Mouse (Mus musculus) stomach, embryonic 16.5 days (tissue): ENCODE results near the gene Kdm8. TPM values are rescaled to one million over a fixed set of nuclear protein-coding genes. Genes with fewer than 3 reads are reported as not detected.

ENCODE experiments used
- ATAC-seq: fragments of 200-750 bp; cut with Nextera tagmentation; 2 replicates; pipeline ENCODE4 v1.8.0; 2017; ENCODE audit warnings: moderate number of reproducible peaks, moderate TSS enrichment; ENCODE audit not compliant: insufficient read depth, low FRiP score
- H3K27ac ChIP-seq: fragments of 300-500 bp; sonication (generic); 2 replicates; pipeline ENCODE4 v1.5.1; 2014; ENCODE audit warnings: low read length
- H3K27me3 ChIP-seq: fragments of 300-500 bp; sonication (generic); 2 replicates; pipeline ENCODE4 v1.6.1; 2014; ENCODE audit warnings: low read length, control low read depth, mixed read lengths; ENCODE audit not compliant: control insufficient read depth, insufficient read depth
- H3K36me3 ChIP-seq: fragments of 300-500 bp; sonication (generic); 2 replicates; pipeline ENCODE4 v1.6.1; 2014; ENCODE audit warnings: low read length; ENCODE audit not compliant: control insufficient read depth, insufficient read depth
- H3K4me1 ChIP-seq: fragments of 300-500 bp; sonication (generic); 2 replicates; pipeline ENCODE4 v1.6.1; 2014; ENCODE audit warnings: low read length, control low read depth, mixed read lengths; ENCODE audit not compliant: control insufficient read depth, insufficient read depth
- H3K4me2 ChIP-seq: fragments of 300-500 bp; sonication (generic); 2 replicates; pipeline ENCODE4 v1.6.1; 2014; ENCODE audit warnings: low read depth, low read length, mixed read lengths
- H3K4me3 ChIP-seq: fragments of 300-500 bp; sonication (generic); replicated peaks from 2 replicates; pipeline ENCODE4 v1.5.1; 2014; ENCODE audit warnings: mild to moderate bottlenecking, low read length
- H3K9ac ChIP-seq: fragments of 300-500 bp; sonication (generic); 2 replicates; pipeline ENCODE4 v1.6.1; 2014; ENCODE audit warnings: low read length
- H3K9me3 ChIP-seq: fragments of 300-500 bp; sonication (generic); replicated peaks from 2 replicates; pipeline ENCODE4 v1.6.1; 2016; ENCODE audit warnings: low read length, control low read depth; ENCODE audit not compliant: control insufficient read depth
- WGBS: fragments of 180-500 bp; shearing (Covaris S2); extraction: QIAGEN DNeasy Blood & Tissue Kit; methylation state at CpG from one replicate; pipeline ENCODE4 v1.1.7; 2014; 5-methylcytosine and 5-hydroxymethylcytosine counted together
- polyA plus RNA-seq: library from polyadenylated mRNA; unstranded; fragments of >200 nt; fragmentation: Nextera tagmentation; extraction: Ambion mirVana; gene quantifications from 2 replicates; pipeline ENCODE4 v1.2.1, GENCODE M21; 2015

The Kdm8 gene
- polyA plus RNA-seq, 1 experiment from 2014 or later = 8.7 TPM

GRCm38 (mm10) chr7:125442323-125442722, 2.2 kb upstream of the Kdm8 start:
- Histone ChIP-seq H3K36me3 (no peaks in the 10 kb centered on the region), H3K4me3 (no peak overlapping the region), H3K9me3 (0 out of 2 replicates have a peak, but pooled peaks cover 3% of the 10 kb centered on the region), H3K9ac (no peak overlapping the region), H3K4me2 (no peak overlapping the region), H3K4me1 (peaks cover 15% of the 10 kb centered on the region), H3K27ac (no peak overlapping the region), H3K27me3 (no peaks in the 10 kb centered on the region)
- no peak for ATAC-seq
- 60% methylated on average over 4 of the region's 4 CpGs for WGBS

- Histone ChIP-seq H3K4me2 (peak overlapping the region; percentile 93), H3K27me3 (no peaks in the 10 kb centered on the region), H3K9ac (peak overlapping the region; percentile 88), H3K36me3 (no peaks in the 10 kb centered on the region), H3K4me3 (peak overlapping the region; percentile 69), H3K9me3 (0 out of 2 replicates have a peak, but pooled peaks cover 2% of the 10 kb centered on the region), H3K27ac (peak overlapping the region; percentile 98), H3K4me1 (peaks cover 15% of the 10 kb centered on the region)
- peak; percentile 11; the same call in 1 of the 2 replicates for ATAC-seq
- 16% methylated on average over 10 of the region's 10 CpGs for WGBS
Measured at GRCm38 (mm10) chr7:125444076-125444463, 406 bp upstream of the Kdm8 start.

- Histone ChIP-seq H3K9me3 (no peaks in the 10 kb centered on the region), H3K27ac (no peak overlapping the region), H3K4me2 (no peak overlapping the region), H3K36me3 (no peaks in the 10 kb centered on the region), H3K9ac (no peak overlapping the region), H3K27me3 (no peaks in the 10 kb centered on the region), H3K4me1 (peaks cover under 1% of the 10 kb centered on the region; the same call in 1 of the 2 replicates), H3K4me3 (no peak overlapping the region)
- no peak for ATAC-seq
- 88% methylated on average over 1 of the region's 1 CpGs for WGBS
Measured at GRCm38 (mm10) chr7:125450678-125451077, 6.2 kb downstream of the Kdm8 start.

- H3K9me3 ChIP-seq = no peaks in the 10 kb centered on the region
- H3K9ac ChIP-seq = no peak overlapping the region
- no peaks in the 10 kb centered on the region for H3K4me1 ChIP-seq
- ATAC-seq = no peak
- H3K27me3 ChIP-seq = no peaks in the 10 kb centered on the region
- no peak overlapping the region for H3K27ac ChIP-seq
- no peak overlapping the region for H3K4me3 ChIP-seq
- H3K36me3 ChIP-seq = no peaks in the 10 kb centered on the region
- H3K4me2 ChIP-seq = no peak overlapping the region
- 59% methylated on average over 2 of the region's 2 CpGs for WGBS
Measured at GRCm38 (mm10) chr7:125451078-125451477, 6.6 kb downstream of the Kdm8 start.

GRCm38 (mm10) chr7:125453671-125454070, 9.2 kb downstream of the Kdm8 start:
- no peaks in the 10 kb centered on the region for H3K4me1 ChIP-seq
- WGBS = 98% methylated on average over 4 of the region's 4 CpGs
- no peak overlapping the region for H3K4me3 ChIP-seq
- H3K4me2 ChIP-seq = no peak overlapping the region
- no peak overlapping the region for H3K27ac ChIP-seq
- no peaks in the 10 kb centered on the region for H3K27me3 ChIP-seq
- no peak for ATAC-seq
- H3K36me3 ChIP-seq = no peaks in the 10 kb centered on the region
- no peak overlapping the region for H3K9ac ChIP-seq
- H3K9me3 ChIP-seq = no peaks in the 10 kb centered on the region

GRCm38 (mm10) chr7:125462200-125462599, 17.7 kb downstream of the Kdm8 start:
- peaks cover 11% of the 10 kb centered on the region for H3K36me3 ChIP-seq
- no peak overlapping the region for H3K9ac ChIP-seq
- H3K4me1 ChIP-seq = no peaks in the 10 kb centered on the region
- ATAC-seq = no peak
- no peak overlapping the region for H3K4me2 ChIP-seq
- no peaks in the 10 kb centered on the region for H3K27me3 ChIP-seq
- no peaks in the 10 kb centered on the region for H3K9me3 ChIP-seq
- WGBS = 67% methylated on average over 2 of the region's 2 CpGs
- no peak overlapping the region for H3K27ac ChIP-seq
- no peak overlapping the region for H3K4me3 ChIP-seq

- no peak overlapping the region for H3K4me3 ChIP-seq
- no peak for ATAC-seq
- H3K4me2 ChIP-seq = no peak overlapping the region
- H3K4me1 ChIP-seq = peaks cover 15% of the 10 kb centered on the region
- H3K27me3 ChIP-seq = no peaks in the 10 kb centered on the region
- H3K9me3 ChIP-seq = no peaks in the 10 kb centered on the region
- WGBS = 29% methylated on average over 5 of the region's 5 CpGs
- H3K36me3 ChIP-seq = peaks cover 39% of the 10 kb centered on the region
- H3K27ac ChIP-seq = no peak overlapping the region
- H3K9ac ChIP-seq = no peak overlapping the region
Measured at GRCm38 (mm10) chr7:125469937-125470336, 25.5 kb downstream of the Kdm8 start.

GRCm38 (mm10) chr7:125470901-125471300, 26.4 kb downstream of the Kdm8 start:
- Histone ChIP-seq H3K4me3 (no peak overlapping the region), H3K4me1 (peaks cover 20% of the 10 kb centered on the region), H3K4me2 (no peak overlapping the region), H3K9me3 (no peaks in the 10 kb centered on the region), H3K9ac (no peak overlapping the region), H3K27ac (no peak overlapping the region), H3K36me3 (peaks cover 39% of the 10 kb centered on the region), H3K27me3 (no peaks in the 10 kb centered on the region)
- WGBS = 86% methylated on average over 4 of the region's 4 CpGs
- no peak for ATAC-seq

GRCm38 (mm10) chr7:125471991-125472741, 27.7 kb downstream of the Kdm8 start:
- Histone ChIP-seq H3K4me2 (no peak overlapping the region; the same call in 1 of the 2 replicates), H3K27ac (peak overlapping the region; percentile 93), H3K9me3 (no peaks in the 10 kb centered on the region), H3K4me3 (no peak overlapping the region), H3K9ac (peak overlapping the region; percentile 50), H3K4me1 (peaks cover 29% of the 10 kb centered on the region), H3K36me3 (peaks cover 31% of the 10 kb centered on the region), H3K27me3 (no peaks in the 10 kb centered on the region)
- WGBS = 19% methylated on average over 13 of the region's 13 CpGs
- ATAC-seq = peak; percentile 51
